Mouse (Mus musculus): ENCODE measurements around the gene Tmtc1. TPM values are rescaled to one million over a fixed set of nuclear protein-coding genes. Genes with fewer than 3 reads are reported as not detected.

The Tmtc1 gene
- total and polyA plus RNA-seq, 2 experiments from 2014 or later: 2.4 to 45.4 TPM

DNA sequence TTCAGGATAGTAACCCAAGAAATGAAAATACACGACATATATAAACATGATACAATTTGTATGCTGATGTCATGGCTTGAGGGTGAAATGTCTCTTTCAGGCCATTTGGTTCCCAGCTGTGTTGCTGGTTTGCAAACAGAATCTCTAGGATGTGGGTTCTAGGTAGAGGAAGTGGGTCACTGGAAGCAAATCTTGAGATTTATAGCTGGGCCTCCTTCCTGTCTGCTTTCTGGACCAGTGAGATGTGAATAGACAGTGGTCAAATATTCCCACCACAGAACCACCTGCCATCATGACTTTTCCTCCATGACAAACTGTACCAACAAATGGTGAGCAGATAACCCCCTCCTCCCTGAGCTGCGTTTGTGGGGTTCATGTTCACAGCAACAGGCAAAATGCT is 186.4 kb downstream of the Tmtc1 start:
- ATAC-seq (no peak), DNase-seq (ENCODE audit: low spot score) (no peak)
- H3K9ac ChIP-seq (replicated peaks; ENCODE audit: low read length): no peak overlapping the region
- no peak for TF ChIP-seq CTCF (IDR thresholded peaks at IDR 0.05; ENCODE audit: low read depth)
- H3K27ac ChIP-seq: no peak overlapping the region
- 87% methylated on average over 2 of the region's 2 CpGs for WGBS
- no peaks in the 10 kb centered on the region for H3K27me3 ChIP-seq (ENCODE audit: insufficient read depth, low read length)
- H3K4me3 ChIP-seq (ENCODE audit: low read length): no peak overlapping the region
- no peak overlapping the region for H3K4me2 ChIP-seq (ENCODE audit: low read depth, low read length)
- H3K36me3 ChIP-seq (ENCODE audit: insufficient read depth, low read length): no peaks in the 10 kb centered on the region
- no peaks in the 10 kb centered on the region for H3K9me3 ChIP-seq (ENCODE audit: low read length)
- H3K4me1 ChIP-seq (ENCODE audit: insufficient read depth, low read length): no peaks in the 10 kb centered on the region

DNA sequence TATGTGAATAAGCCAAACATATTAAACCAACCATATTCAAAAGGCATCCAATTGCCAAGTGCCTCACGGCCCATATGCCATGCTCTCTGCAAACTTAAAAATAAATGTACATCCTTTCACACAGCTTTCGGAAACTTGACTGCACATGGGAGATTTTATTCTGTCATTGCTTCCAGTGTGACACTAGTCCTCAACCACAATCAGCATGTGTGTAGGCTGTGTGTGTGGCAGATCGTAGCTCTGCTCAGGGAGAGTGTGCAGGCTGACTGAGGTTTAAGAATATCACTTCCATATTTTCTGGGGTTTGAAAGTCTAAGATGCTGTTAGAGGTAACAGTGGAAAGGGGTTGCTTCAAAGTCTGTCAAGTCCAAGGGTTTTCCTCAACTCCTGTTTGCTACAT is 188.1 kb downstream of the Tmtc1 start:
- ATAC-seq: no peak
- H3K4me2 ChIP-seq (ENCODE audit: low read depth, low read length): no peak overlapping the region
- H3K4me1 ChIP-seq (ENCODE audit: insufficient read depth, low read length): no peaks in the 10 kb centered on the region
- no peak overlapping the region for H3K27ac ChIP-seq
- TF ChIP-seq CTCF (IDR thresholded peaks at IDR 0.05; ENCODE audit: low read depth): no peak
- H3K9ac ChIP-seq (replicated peaks; ENCODE audit: low read length): no peak overlapping the region
- WGBS: 88% methylated on average over 3 of the region's 3 CpGs
- H3K9me3 ChIP-seq (ENCODE audit: low read length): no peaks in the 10 kb centered on the region
- no peak for DNase-seq (ENCODE audit: low spot score)
- no peaks in the 10 kb centered on the region for H3K27me3 ChIP-seq (ENCODE audit: insufficient read depth, low read length)
- no peaks in the 10 kb centered on the region for H3K36me3 ChIP-seq (ENCODE audit: insufficient read depth, low read length)
- H3K4me3 ChIP-seq (ENCODE audit: low read length): no peak overlapping the region

DNA sequence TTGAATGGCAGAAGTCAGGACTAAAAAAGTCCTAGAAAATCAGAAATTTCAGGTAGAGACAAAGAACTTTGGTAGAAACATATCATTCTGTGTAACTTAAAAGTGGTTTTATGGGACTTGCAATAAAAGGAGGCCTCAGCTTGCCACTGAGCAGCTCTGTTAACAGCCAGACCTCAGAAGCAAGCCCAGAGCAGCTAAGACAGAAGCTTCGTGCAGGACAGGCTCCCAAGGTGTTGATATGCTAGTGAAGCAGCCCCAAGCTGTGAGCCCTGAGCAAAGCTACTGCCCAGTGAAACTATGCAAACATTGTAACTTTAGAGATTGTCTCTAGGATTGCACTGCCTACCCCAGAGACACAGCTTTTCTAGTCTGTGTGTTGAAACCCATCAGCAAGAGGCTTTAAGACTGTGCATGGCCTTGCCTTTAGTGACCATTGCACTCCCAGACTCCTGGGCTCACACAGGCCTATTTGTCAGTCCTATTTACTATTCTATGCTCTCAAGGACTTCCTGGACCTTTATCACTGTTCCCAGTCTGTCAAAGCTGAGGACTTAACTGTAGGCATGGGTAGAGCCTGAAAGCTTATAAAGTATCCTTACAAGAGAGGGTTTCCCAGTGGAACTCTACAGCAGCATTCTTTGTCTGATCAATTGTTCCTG is 188.7 kb downstream of the Tmtc1 start:
- no peak for TF ChIP-seq CTCF (IDR thresholded peaks at IDR 0.05; ENCODE audit: low read depth)
- DNase-seq (ENCODE audit: low spot score) (no peak), ATAC-seq (no peak)
- Histone ChIP-seq H3K9ac (replicated peaks; ENCODE audit: low read length) (no peak overlapping the region), H3K36me3 (ENCODE audit: insufficient read depth, low read length) (no peaks in the 10 kb centered on the region), H3K4me1 (ENCODE audit: insufficient read depth, low read length) (no peaks in the 10 kb centered on the region), H3K27ac (no peak overlapping the region), H3K9me3 (ENCODE audit: low read length) (no peaks in the 10 kb centered on the region), H3K4me2 (ENCODE audit: low read depth, low read length) (no peak overlapping the region), H3K4me3 (ENCODE audit: low read length) (no peak overlapping the region), H3K27me3 (ENCODE audit: insufficient read depth, low read length) (no peaks in the 10 kb centered on the region)
- 70% methylated on average over 1 of the region's 1 CpGs for whole genome bisulfite sequencing

DNA sequence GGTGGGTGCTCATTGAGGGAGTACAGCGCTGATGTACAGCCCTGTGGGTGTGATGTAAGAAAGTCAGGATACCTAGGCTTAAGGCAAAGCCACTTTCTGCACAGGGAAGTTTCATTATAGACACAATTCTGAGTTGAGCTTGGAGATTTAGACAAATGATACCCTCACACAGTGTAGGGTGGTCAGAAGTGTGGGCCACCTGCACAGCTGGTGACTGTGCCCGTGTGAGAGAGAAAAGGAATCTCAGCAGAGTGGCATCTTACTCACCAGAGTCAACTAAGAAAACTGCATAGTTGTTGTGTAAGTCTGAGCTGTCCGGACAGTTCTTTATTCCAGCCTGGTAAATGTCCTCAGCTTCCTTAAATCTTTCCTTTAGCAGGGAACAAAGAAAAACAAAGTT is 195.0 kb downstream of the Tmtc1 start:
- H3K4me3 ChIP-seq (ENCODE audit: low read length): no peak overlapping the region
- peaks cover 3% of the 10 kb centered on the region; the same call in 1 of the 2 replicates for H3K4me1 ChIP-seq (ENCODE audit: insufficient read depth, low read length)
- H3K4me2 ChIP-seq (ENCODE audit: low read depth, low read length): no peak overlapping the region
- ATAC-seq: 0 out of 2 replicates have a peak, but pooled peaks have one; percentile 33
- H3K27ac ChIP-seq: no peak overlapping the region
- no peak overlapping the region for H3K9ac ChIP-seq (replicated peaks; ENCODE audit: low read length)
- WGBS: 71% methylated on average over 3 of the region's 3 CpGs
- no peak for DNase-seq (ENCODE audit: low spot score)
- H3K36me3 ChIP-seq (ENCODE audit: insufficient read depth, low read length): no peaks in the 10 kb centered on the region; the same call in 1 of the 2 replicates
- H3K9me3 ChIP-seq (ENCODE audit: low read length): no peaks in the 10 kb centered on the region
- no peaks in the 10 kb centered on the region for H3K27me3 ChIP-seq (ENCODE audit: insufficient read depth, low read length)
- no peak for TF ChIP-seq CTCF (IDR thresholded peaks at IDR 0.05; ENCODE audit: low read depth)

DNA sequence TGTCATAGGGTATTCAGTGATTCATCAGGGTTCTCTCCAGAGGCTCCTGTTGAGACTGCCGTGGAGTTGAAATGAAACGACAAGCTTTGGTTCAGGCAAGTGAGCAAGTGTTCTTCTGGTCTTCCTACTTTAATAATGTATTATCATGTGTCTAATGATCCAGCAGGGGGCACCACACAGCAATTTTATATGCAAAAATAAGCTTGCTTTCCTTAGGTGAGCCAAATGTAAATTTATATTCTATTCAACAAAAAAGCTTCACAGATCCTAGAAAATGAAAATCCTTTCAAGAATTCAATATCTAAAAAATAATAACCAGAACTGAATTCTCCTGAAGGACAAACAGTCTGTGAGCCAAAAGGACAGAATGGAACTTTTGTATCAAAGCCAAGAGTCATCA is 195.6 kb downstream of the Tmtc1 start:
- WGBS: 21% methylated on average over 2 of the region's 2 CpGs
- peak; percentile 69 for TF ChIP-seq CTCF (IDR thresholded peaks at IDR 0.05; ENCODE audit: low read depth)
- Histone ChIP-seq H3K9ac (replicated peaks; ENCODE audit: low read length) (no peak overlapping the region), H3K4me1 (ENCODE audit: insufficient read depth, low read length) (peaks cover 3% of the 10 kb centered on the region; the same call in 1 of the 2 replicates), H3K27me3 (ENCODE audit: insufficient read depth, low read length) (no peaks in the 10 kb centered on the region), H3K4me3 (ENCODE audit: low read length) (no peak overlapping the region), H3K36me3 (ENCODE audit: insufficient read depth, low read length) (no peaks in the 10 kb centered on the region; the same call in 1 of the 2 replicates), H3K27ac (no peak overlapping the region), H3K4me2 (ENCODE audit: low read depth, low read length) (no peak overlapping the region), H3K9me3 (ENCODE audit: low read length) (no peaks in the 10 kb centered on the region)
- ATAC-seq (peak; percentile 60; the same call in 1 of the 2 replicates), DNase-seq (ENCODE audit: low spot score) (peak; percentile 90)

DNA sequence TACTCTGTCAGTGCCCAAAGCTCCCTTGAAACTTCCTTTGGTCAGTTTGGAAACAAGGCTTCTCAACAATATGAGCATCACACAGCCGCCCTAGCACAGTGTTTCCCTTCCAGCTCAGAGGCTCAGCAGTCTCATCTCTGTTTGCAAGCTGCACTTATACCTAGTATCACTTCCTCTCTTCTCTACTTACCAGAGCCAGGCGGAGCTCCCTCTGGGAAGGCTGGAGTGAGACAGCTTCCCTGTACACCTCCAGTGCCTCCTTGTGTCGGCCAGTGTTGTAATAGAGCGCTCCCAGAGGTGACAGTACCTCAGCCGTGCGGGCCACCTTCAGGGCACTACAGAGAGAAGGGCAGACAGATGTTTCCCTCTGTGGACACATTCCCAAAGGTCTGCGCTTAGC is 197.6 kb downstream of the Tmtc1 start:
- Histone ChIP-seq H3K4me3 (ENCODE audit: low read length) (no peak overlapping the region), H3K9ac (replicated peaks; ENCODE audit: low read length) (no peak overlapping the region), H3K27ac (no peak overlapping the region), H3K4me1 (ENCODE audit: insufficient read depth, low read length) (peaks cover 3% of the 10 kb centered on the region; the same call in 1 of the 2 replicates), H3K9me3 (ENCODE audit: low read length) (no peaks in the 10 kb centered on the region), H3K27me3 (ENCODE audit: insufficient read depth, low read length) (no peaks in the 10 kb centered on the region), H3K4me2 (ENCODE audit: low read depth, low read length) (no peak overlapping the region), H3K36me3 (ENCODE audit: insufficient read depth, low read length) (no peaks in the 10 kb centered on the region; the same call in 1 of the 2 replicates)
- ATAC-seq (no peak), DNase-seq (ENCODE audit: low spot score) (no peak)
- TF ChIP-seq CTCF (IDR thresholded peaks at IDR 0.05; ENCODE audit: low read depth): no peak
- WGBS: 79% methylated on average over 7 of the region's 7 CpGs

DNA sequence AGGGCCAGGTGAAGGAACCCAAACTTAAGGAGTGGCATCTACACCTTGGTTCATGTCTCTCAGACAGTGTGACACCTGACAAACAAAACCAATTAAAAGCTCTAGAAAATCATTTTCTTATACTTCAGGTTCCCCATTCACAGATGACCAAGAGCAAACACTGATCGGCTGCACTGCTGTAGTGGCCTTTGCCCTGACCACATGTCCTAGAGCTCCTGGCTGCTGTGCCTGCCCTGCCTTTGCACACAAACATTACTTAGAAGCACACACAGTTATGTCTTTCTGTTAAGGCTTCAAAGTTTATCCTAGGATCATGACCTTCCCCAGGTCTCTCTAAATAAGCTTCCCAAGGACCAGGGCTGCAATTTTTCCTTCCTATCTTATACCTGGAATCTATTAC is 199.4 kb downstream of the Tmtc1 start:
- no peak overlapping the region for H3K4me3 ChIP-seq (ENCODE audit: low read length)
- DNase-seq (ENCODE audit: low spot score) (no peak), ATAC-seq (no peak)
- no peak for TF ChIP-seq CTCF (IDR thresholded peaks at IDR 0.05; ENCODE audit: low read depth)
- no peaks in the 10 kb centered on the region; the same call in 1 of the 2 replicates for H3K36me3 ChIP-seq (ENCODE audit: insufficient read depth, low read length)
- no peak overlapping the region for H3K27ac ChIP-seq
- peaks cover 3% of the 10 kb centered on the region; the same call in 1 of the 2 replicates for H3K4me1 ChIP-seq (ENCODE audit: insufficient read depth, low read length)
- no peaks in the 10 kb centered on the region for H3K27me3 ChIP-seq (ENCODE audit: insufficient read depth, low read length)
- 88% methylated on average over 1 of the region's 1 CpGs for WGBS
- H3K9me3 ChIP-seq (ENCODE audit: low read length): no peaks in the 10 kb centered on the region
- H3K4me2 ChIP-seq (ENCODE audit: low read depth, low read length): no peak overlapping the region
- no peak overlapping the region for H3K9ac ChIP-seq (replicated peaks; ENCODE audit: low read length)
